Comparison of ENCODE assay signal across 24 mouse cellular contexts in the genomic region with DNA sequence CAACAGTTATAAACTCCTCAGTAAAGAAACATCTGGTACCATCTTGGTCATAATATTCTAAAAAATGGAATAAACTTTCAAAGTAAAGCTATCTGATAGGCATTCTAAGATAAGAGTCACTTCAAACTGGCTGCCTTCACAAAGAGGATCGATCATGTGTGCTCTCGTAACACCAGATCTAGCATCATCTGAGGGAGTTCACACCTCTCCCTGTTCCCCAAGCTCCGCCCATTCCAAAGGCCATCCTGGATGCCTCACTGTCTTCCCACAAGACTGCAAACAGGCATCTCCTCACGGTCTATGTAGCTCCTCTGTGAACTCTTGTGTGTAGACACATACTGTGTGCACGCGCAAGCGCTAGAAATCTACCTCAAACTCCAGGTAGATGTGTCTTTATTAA.
"Had no signal": no experiment of that assay in that cellular context is flagged by ENCODE, and none has a peak within 500 bp of the region (broad histone marks: within the 10 kb centered on the region; RNA-seq: fewer than 3 reads in every experiment).

No protein-coding gene starts in this region.

- H3K27me3 ChIP-seq: hindbrain, embryonic 15.5 days; kidney, embryonic 15.5 days; limb, embryonic 15.5 days; liver, embryonic 13.5 days; liver, embryonic 15.5 days had no signal

- H3K4me2 ChIP-seq: heart, embryonic 11.5 days; hindbrain, embryonic 13.5 days; hindbrain, embryonic 15.5 days; kidney, embryonic 15.5 days; limb, embryonic 13.5 days; limb, embryonic 15.5 days; liver, embryonic 13.5 days; liver, embryonic 15.5 days had no signal

- ATAC-seq: forebrain, postnatal 0 days; hindbrain, postnatal 0 days had no signal

- H3K36me3 ChIP-seq: hindbrain, embryonic 13.5 days; hindbrain, embryonic 15.5 days; kidney, embryonic 15.5 days; limb, embryonic 13.5 days; limb, embryonic 15.5 days; liver, embryonic 13.5 days; liver, embryonic 15.5 days had no signal

- H3K9me3 ChIP-seq: hindbrain, embryonic 13.5 days; hindbrain, embryonic 15.5 days; kidney, embryonic 15.5 days; limb, embryonic 13.5 days; limb, embryonic 15.5 days; liver, embryonic 13.5 days; liver, embryonic 15.5 days had no signal

- DNase-seq: forebrain, postnatal 0 days; gastrocnemius, postnatal 14 days; gastrocnemius, postnatal 36 days; heart, adult 11 months; heart, adult 2 months; heart, postnatal 10 days; heart, postnatal 36 days; kidney, adult 11 months; kidney, adult 9 months; kidney, postnatal 25 days; layer of hippocampus, adult 9-11 months; layer of hippocampus, postnatal 36 days; left cerebral cortex, postnatal 4 days; liver, embryonic 13.5 days; lung, adult 18-20 months had no signal

- H3K27ac ChIP-seq: heart, adult 2 months; hindbrain, embryonic 13.5 days; hindbrain, embryonic 15.5 days; hindbrain, postnatal 0 days; kidney, embryonic 15.5 days; kidney, postnatal 0 days; limb, embryonic 13.5 days; limb, embryonic 15.5 days; liver, embryonic 13.5 days; liver, embryonic 15.5 days had no signal

- H3K4me1 ChIP-seq: liver, embryonic 13.5 days; liver, embryonic 15.5 days had no signal

- H3K4me3 ChIP-seq: heart, adult 2 months; hindbrain, embryonic 13.5 days; hindbrain, embryonic 15.5 days; kidney, embryonic 15.5 days; limb, embryonic 13.5 days; limb, embryonic 15.5 days; liver, embryonic 13.5 days; liver, embryonic 15.5 days had no signal

- H3K9ac ChIP-seq: forebrain, postnatal 0 days; hindbrain, embryonic 13.5 days; hindbrain, embryonic 15.5 days; kidney, embryonic 15.5 days; limb, embryonic 13.5 days; limb, embryonic 15.5 days; liver, embryonic 13.5 days; liver, embryonic 15.5 days had no signal
